Mouse (Mus musculus): Measurements from ENCODE around the gene Inhbc. TPM values are rescaled to one million over a fixed set of nuclear protein-coding genes. Genes with fewer than 3 reads are reported as not detected.
A peak's percentile ranks its signal among the peaks of the same experiment; 100 is the strongest.

The Inhbc gene
- total and polyA plus RNA-seq, 2 experiments from 2014 or later = not detected

- TF ChIP-seq CTCF (IDR thresholded peaks at IDR 0.05; ENCODE audit: low read depth) = no peak
- peak overlapping the region; percentile 51 for H3K4me2 ChIP-seq (ENCODE audit: low read depth)
- no peaks in the 10 kb centered on the region; the same call in 1 of the 2 replicates for H3K4me1 ChIP-seq (ENCODE audit: insufficient read depth)
- peak overlapping the region; percentile 29 for H3K4me3 ChIP-seq (ENCODE audit: low read depth, low read length)
- DNase-seq (no peak), ATAC-seq (no peak)
- H3K36me3 ChIP-seq (ENCODE audit: insufficient read depth) = no peaks in the 10 kb centered on the region
- no peaks in the 10 kb centered on the region for H3K9me3 ChIP-seq (ENCODE audit: low read length)
- 7% methylated on average over 29 of the region's 29 CpGs for WGBS
- H3K27ac ChIP-seq (ENCODE audit: low read depth, low read length) = no peak overlapping the region
- no peak overlapping the region for H3K9ac ChIP-seq
- peaks cover 36% of the 10 kb centered on the region for H3K27me3 ChIP-seq (ENCODE audit: insufficient read depth, low read length)
These were observed 43.4 kb downstream of the Inhbc start for GRCm38 (mm10) chr10:127326828-127327227.

DNA sequence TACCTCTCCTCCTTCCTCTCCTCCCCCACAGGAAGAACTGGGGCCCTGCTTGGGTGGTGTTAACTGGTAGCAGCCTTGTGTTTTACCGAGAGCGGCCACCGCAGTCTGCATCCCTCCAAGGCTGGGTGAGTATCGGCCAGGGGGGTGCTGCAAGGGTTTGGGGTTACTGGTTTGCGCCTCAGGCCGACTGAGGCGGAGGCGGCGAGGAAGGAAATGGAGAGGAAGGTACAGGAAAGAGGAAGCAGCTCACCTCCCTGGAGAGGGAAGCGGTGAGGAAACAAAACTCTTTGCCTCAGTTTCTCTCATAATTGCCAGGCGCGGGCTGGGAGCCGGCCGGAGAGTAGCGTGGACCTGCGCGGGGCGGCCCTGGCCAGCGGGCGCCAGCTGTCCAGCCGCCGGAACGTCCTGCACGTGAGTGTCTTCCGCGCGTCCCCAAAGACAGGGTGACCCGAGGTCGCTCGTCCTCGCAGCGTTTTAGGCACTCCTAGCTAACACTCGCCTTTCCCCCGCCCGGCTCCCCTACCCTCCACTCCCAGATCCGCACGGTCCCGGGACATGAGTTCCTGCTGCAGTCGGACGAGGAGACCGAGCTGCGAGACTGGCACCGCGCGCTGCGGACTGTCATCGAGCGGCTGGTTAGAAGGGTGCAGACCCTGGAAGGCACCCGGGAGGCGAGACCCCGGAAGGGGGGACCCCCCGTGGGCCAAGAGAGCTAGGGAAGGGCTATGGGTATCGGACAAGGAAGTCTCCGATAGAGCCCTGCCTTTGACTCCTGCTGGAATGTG is 44.0 kb downstream of the Inhbc start:
- 3% methylated on average over 49 of the region's 54 CpGs for WGBS
- H3K4me2 ChIP-seq (ENCODE audit: low read depth) = peak overlapping the region; percentile 51
- DNase-seq (no peak), ATAC-seq (peak; percentile 36; the same call in 1 of the 2 replicates)
- no peaks in the 10 kb centered on the region; the same call in 1 of the 2 replicates for H3K4me1 ChIP-seq (ENCODE audit: insufficient read depth)
- no peak overlapping the region for H3K27ac ChIP-seq (ENCODE audit: low read depth, low read length)
- no peaks in the 10 kb centered on the region for H3K36me3 ChIP-seq (ENCODE audit: insufficient read depth)
- H3K27me3 ChIP-seq (ENCODE audit: insufficient read depth, low read length) = peaks cover 36% of the 10 kb centered on the region
- H3K4me3 ChIP-seq (ENCODE audit: low read depth, low read length) = peak overlapping the region; percentile 29
- H3K9ac ChIP-seq = no peak overlapping the region; the same call in 1 of the 2 replicates
- no peaks in the 10 kb centered on the region for H3K9me3 ChIP-seq (ENCODE audit: low read length)
- TF ChIP-seq CTCF (IDR thresholded peaks at IDR 0.05; ENCODE audit: low read depth) = no peak

- H3K27ac ChIP-seq (ENCODE audit: low read depth, low read length) = no peak overlapping the region
- H3K9me3 ChIP-seq (ENCODE audit: low read length) = no peaks in the 10 kb centered on the region
- no peak overlapping the region for H3K9ac ChIP-seq
- WGBS = 33% methylated on average over 14 of the region's 14 CpGs
- no peaks in the 10 kb centered on the region for H3K36me3 ChIP-seq (ENCODE audit: insufficient read depth)
- no peaks in the 10 kb centered on the region; the same call in 1 of the 2 replicates for H3K4me1 ChIP-seq (ENCODE audit: insufficient read depth)
- TF ChIP-seq CTCF (IDR thresholded peaks at IDR 0.05; ENCODE audit: low read depth) = no peak
- no peak overlapping the region for H3K4me2 ChIP-seq (ENCODE audit: low read depth)
- DNase-seq (no peak), ATAC-seq (no peak)
- no peak overlapping the region for H3K4me3 ChIP-seq (ENCODE audit: low read depth, low read length)
- H3K27me3 ChIP-seq (ENCODE audit: insufficient read depth, low read length) = peaks cover 36% of the 10 kb centered on the region
These were observed 44.7 kb downstream of the Inhbc start for GRCm38 (mm10) chr10:127325454-127326016.

DNA sequence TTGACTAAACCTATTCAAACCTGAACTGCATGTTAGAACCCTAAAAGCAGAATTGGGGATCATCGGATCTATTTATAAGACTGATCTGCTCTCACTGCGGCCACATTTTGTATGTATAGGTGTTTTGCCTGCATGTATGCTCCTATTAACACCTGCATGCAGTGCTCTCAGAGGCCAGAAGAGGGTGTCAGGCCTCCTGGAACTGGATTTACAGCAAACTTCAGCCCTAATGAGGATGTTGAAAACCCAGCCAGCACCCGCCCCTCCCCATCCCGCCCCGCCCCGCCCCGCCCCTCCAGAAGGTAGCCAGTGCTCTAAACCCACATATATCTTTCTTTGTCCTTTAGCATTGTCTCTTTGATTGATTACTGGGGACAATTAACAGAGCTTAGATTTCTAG is 45.7 kb downstream of the Inhbc start:
- Histone ChIP-seq H3K27me3 (ENCODE audit: insufficient read depth, low read length) (peaks cover 36% of the 10 kb centered on the region), H3K36me3 (ENCODE audit: insufficient read depth) (no peaks in the 10 kb centered on the region), H3K4me2 (ENCODE audit: low read depth) (no peak overlapping the region), H3K27ac (ENCODE audit: low read depth, low read length) (no peak overlapping the region), H3K9ac (no peak overlapping the region), H3K4me1 (ENCODE audit: insufficient read depth) (no peaks in the 10 kb centered on the region; the same call in 1 of the 2 replicates), H3K4me3 (ENCODE audit: low read depth, low read length) (no peak overlapping the region), H3K9me3 (ENCODE audit: low read length) (no peaks in the 10 kb centered on the region)
- ATAC-seq = no peak
- no peak for DNase-seq
- TF ChIP-seq CTCF (IDR thresholded peaks at IDR 0.05; ENCODE audit: low read depth) = peak; percentile 50
- 15% methylated on average over 7 of the region's 7 CpGs for WGBS

GRCm38 (mm10) chr10:127323131-127323855 is 46.9 kb downstream of the Inhbc start:
- no peak for ATAC-seq
- no peak for DNase-seq
- H3K4me1 ChIP-seq (ENCODE audit: insufficient read depth) = no peaks in the 10 kb centered on the region; the same call in 1 of the 2 replicates
- no peak for TF ChIP-seq CTCF (IDR thresholded peaks at IDR 0.05; ENCODE audit: low read depth)
- no peak overlapping the region for H3K27ac ChIP-seq (ENCODE audit: low read depth, low read length)
- H3K9ac ChIP-seq = no peak overlapping the region
- H3K4me3 ChIP-seq (ENCODE audit: low read depth, low read length) = no peak overlapping the region
- no peaks in the 10 kb centered on the region for H3K9me3 ChIP-seq (ENCODE audit: low read length)
- no peak overlapping the region for H3K4me2 ChIP-seq (ENCODE audit: low read depth)
- H3K27me3 ChIP-seq (ENCODE audit: insufficient read depth, low read length) = peaks cover 32% of the 10 kb centered on the region
- WGBS = 73% methylated on average over 17 of the region's 17 CpGs
- H3K36me3 ChIP-seq (ENCODE audit: insufficient read depth) = no peaks in the 10 kb centered on the region

DNA sequence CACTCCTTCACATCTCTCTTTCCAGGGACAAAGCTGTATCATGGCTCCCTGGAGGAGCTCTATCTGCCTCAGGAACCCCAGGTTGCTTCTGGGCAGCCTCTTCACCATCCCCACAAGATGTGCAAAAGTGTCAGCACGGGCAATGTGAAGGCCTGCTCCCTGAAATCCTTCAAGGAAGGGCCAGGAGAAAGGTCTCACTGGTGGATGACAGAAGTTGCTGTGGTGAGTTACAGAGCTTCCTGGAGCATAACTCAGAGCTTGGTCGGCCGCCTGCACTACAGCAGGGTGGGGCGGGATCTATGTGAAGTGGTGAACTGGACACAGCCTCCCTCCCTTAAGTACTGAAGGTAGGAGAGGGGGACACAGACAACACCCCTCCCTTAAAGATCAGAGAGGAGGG is 47.6 kb downstream of the Inhbc start:
- 85% methylated on average over 4 of the region's 4 CpGs for WGBS
- H3K4me3 ChIP-seq (ENCODE audit: low read depth, low read length) = no peak overlapping the region
- no peak for ATAC-seq
- H3K27me3 ChIP-seq (ENCODE audit: insufficient read depth, low read length) = peaks cover 26% of the 10 kb centered on the region
- H3K4me2 ChIP-seq (ENCODE audit: low read depth) = no peak overlapping the region
- no peaks in the 10 kb centered on the region for H3K36me3 ChIP-seq (ENCODE audit: insufficient read depth)
- no peaks in the 10 kb centered on the region for H3K9me3 ChIP-seq (ENCODE audit: low read length)
- no peak overlapping the region for H3K9ac ChIP-seq
- H3K4me1 ChIP-seq (ENCODE audit: insufficient read depth) = no peaks in the 10 kb centered on the region; the same call in 1 of the 2 replicates
- DNase-seq = no peak
- TF ChIP-seq CTCF (IDR thresholded peaks at IDR 0.05; ENCODE audit: low read depth) = no peak
- H3K27ac ChIP-seq (ENCODE audit: low read depth, low read length) = no peak overlapping the region

Data from forebrain, postnatal 0 days (tissue).